Mouse (Mus musculus): Measurements from ENCODE around the gene Fam170b. TPM values are rescaled to one million over a fixed set of nuclear protein-coding genes. Genes with fewer than 3 reads are reported as not detected.

The Fam170b gene
- polyA plus RNA-seq, 1 experiment from 2014 or later: 0.11 TPM

DNA sequence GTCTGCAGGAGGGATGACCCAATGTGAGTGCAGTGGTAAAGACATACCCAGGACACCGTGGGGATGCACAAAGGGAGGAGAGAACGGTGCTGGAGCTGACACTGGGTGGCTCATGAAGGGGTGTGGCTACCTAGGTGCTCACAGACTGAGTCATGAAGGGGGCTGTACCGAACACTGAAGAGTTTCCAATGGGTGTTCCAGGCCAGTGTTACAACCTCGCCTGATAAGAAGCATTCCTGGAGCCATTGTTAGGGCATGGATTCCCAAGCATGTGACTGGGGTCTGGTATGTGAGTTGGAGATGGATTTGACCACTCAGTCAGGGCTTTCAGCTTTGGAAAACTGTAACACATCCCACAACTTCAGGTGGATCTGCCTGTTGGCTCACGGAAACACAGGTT, 38.2 kb downstream of the Fam170b start:
- H3K27ac ChIP-seq: no peak overlapping the region
- H3K9me3 ChIP-seq: no peaks in the 10 kb centered on the region
- WGBS: 72% methylated on average over 5 of the region's 5 CpGs
- H3K4me3 ChIP-seq (replicated peaks): no peak overlapping the region
- no peak overlapping the region for H3K4me2 ChIP-seq (replicated peaks)
- no peaks in the 10 kb centered on the region for H3K4me1 ChIP-seq (replicated peaks)
- H3K9ac ChIP-seq: no peak overlapping the region
- no peak for ATAC-seq
- no peaks in the 10 kb centered on the region for H3K27me3 ChIP-seq (replicated peaks)
- no peaks in the 10 kb centered on the region for H3K36me3 ChIP-seq

GRCm38 (mm10) chr14:32877549-32877948, 43.8 kb downstream of the Fam170b start:
- Histone ChIP-seq H3K4me3 (replicated peaks) (no peak overlapping the region), H3K9ac (no peak overlapping the region), H3K36me3 (no peaks in the 10 kb centered on the region), H3K27me3 (replicated peaks) (no peaks in the 10 kb centered on the region), H3K9me3 (no peaks in the 10 kb centered on the region), H3K27ac (no peak overlapping the region), H3K4me2 (replicated peaks) (no peak overlapping the region), H3K4me1 (replicated peaks) (0 out of 2 replicates have a peak, but pooled peaks cover 4% of the 10 kb centered on the region)
- no peak for ATAC-seq
- WGBS: 48% methylated on average over 6 of the region's 6 CpGs

DNA sequence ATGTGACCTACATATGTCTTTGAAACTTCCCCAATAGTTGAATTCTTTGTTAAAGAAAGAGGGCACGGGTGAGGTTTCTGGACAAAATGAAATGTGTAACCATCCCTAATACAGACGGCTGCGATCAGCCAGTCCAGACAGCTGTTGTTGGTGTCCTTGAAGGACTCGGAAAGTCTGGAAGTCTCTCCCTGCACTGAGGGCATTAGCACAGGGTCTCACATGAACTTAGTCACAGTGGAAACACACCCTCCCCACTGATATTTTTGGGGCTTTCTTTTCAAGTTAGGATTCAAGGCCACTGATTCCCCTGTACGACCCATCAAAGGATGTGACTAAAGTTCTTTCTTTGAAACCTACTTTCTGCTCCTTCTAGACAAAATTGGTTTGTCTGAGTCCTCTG, 46.6 kb downstream of the Fam170b start:
- ATAC-seq: no peak
- no peaks in the 10 kb centered on the region for H3K36me3 ChIP-seq
- H3K27me3 ChIP-seq (replicated peaks): no peaks in the 10 kb centered on the region
- WGBS: 77% methylated on average over 5 of the region's 5 CpGs
- H3K9ac ChIP-seq: no peak overlapping the region
- no peak overlapping the region for H3K4me2 ChIP-seq (replicated peaks)
- no peak overlapping the region for H3K27ac ChIP-seq
- no peak overlapping the region for H3K4me3 ChIP-seq (replicated peaks)
- H3K4me1 ChIP-seq (replicated peaks): 0 out of 2 replicates have a peak, but pooled peaks cover 4% of the 10 kb centered on the region
- H3K9me3 ChIP-seq: no peaks in the 10 kb centered on the region

GRCm38 (mm10) chr14:32881693-32882092, 47.9 kb downstream of the Fam170b start:
- WGBS: 51% methylated on average over 1 of the region's 1 CpGs
- Histone ChIP-seq H3K36me3 (no peaks in the 10 kb centered on the region), H3K27ac (no peak overlapping the region)

More at GRCm38 (mm10) chr14:32881693-32882092, 47.9 kb downstream of the Fam170b start:
- Histone ChIP-seq H3K4me3 (replicated peaks) (no peak overlapping the region), H3K9ac (no peak overlapping the region), H3K9me3 (no peaks in the 10 kb centered on the region), H3K4me1 (replicated peaks) (0 out of 2 replicates have a peak, but pooled peaks cover 4% of the 10 kb centered on the region), H3K27me3 (replicated peaks) (no peaks in the 10 kb centered on the region), H3K4me2 (replicated peaks) (no peak overlapping the region)
- ATAC-seq: no peak

Other genes with a start within 250 kb of the Fam170b start
- gene Prrxl1, start 234.6 kb upstream of the Fam170b start, polyA plus RNA-seq (2015; fragmentation: Nextera tagmentation; extraction: Ambion mirVana): 0.80 and 1.0 TPM in 2 replicates
- gene 3425401B19Rik, start 148.7 kb upstream of the Fam170b start, polyA plus RNA-seq (2015; fragmentation: Nextera tagmentation; extraction: Ambion mirVana): 0.08 and 0.20 TPM in 2 replicates
- gene Tmem273, start 48.0 kb upstream of the Fam170b start, polyA plus RNA-seq (2015; fragmentation: Nextera tagmentation; extraction: Ambion mirVana): 1.3 and 2.0 TPM in 2 replicates
- gene Vstm4, start 22.8 kb downstream of the Fam170b start, polyA plus RNA-seq (2015; fragmentation: Nextera tagmentation; extraction: Ambion mirVana): 25.2 and 26.7 TPM in 2 replicates
- 0.20 and 0.31 TPM in 2 replicates for gene Lrrc18, start 157.4 kb downstream of the Fam170b start, polyA plus RNA-seq (2015; fragmentation: Nextera tagmentation; extraction: Ambion mirVana)